Mouse (Mus musculus): ENCODE results near the gene Cdv3.

Gene Cdv3

DNA sequence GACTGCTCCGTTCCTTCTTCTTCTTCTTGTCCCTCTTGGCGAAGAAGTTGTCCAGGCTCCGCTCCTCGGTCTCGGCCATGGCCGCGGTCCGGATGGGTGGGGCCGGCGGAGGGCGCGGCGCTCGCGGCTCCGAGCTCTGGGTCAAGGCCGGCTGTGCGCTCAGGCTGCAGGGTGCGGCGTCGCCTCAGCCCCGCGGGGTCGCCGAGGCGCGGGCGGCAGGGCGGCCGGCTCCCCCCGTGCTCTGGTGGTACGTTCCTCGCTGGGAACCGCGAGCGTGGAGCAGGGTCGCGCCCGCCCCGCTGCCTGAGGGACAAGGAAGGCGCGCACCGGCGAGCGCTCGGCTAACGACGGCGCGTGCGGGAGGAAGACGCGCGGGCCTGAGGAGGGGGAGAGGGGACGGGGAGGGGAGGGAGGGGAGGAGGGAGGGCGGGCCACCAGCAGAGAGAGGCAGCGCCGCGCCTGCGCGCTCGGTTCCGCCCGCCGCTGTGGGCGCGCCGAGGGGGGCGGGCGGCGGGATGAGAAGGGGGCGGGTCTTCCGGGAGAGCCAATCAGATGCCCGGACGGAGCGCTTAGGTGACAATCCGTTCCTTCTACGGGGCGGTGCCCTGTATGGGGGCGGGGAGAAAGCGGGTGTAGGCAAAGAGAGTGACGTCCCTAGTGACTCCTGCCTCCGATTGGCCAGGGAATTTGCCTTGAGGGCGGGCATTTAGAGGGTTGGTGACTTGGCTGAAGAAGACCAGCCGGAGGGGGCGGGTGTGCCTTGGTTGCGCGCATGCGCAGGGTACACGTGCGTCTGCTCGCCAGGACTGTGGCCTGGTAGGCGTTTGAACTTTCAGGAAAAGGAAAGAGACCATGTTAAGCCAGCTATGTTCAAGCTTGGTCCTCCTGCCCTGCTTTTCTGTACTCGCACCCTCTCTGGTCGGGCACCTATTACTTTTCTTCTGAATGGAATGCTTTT, at the start of gene Cdv3:
TSS of gene Cdv3 (minus strand) at position 551 of the 958 bp plus-strand sequence.
- TF ChIP-seq GATA4 (IDR thresholded peaks at IDR 0.05; ENCODE audit: insufficient replicate concordance, low read length) = no peak

GRCm38 (mm10) chr9:103413457-103413856, 47.8 kb upstream of the Cdv3 start:
- TF ChIP-seq GATA4 (IDR thresholded peaks at IDR 0.05; ENCODE audit: insufficient replicate concordance, low read length) = no peak

- TF ChIP-seq GATA4 (IDR thresholded peaks at IDR 0.05; ENCODE audit: insufficient replicate concordance, low read length) = no peak
Observed at GRCm38 (mm10) chr9:103409119-103409518, 43.5 kb upstream of the Cdv3 start.

DNA sequence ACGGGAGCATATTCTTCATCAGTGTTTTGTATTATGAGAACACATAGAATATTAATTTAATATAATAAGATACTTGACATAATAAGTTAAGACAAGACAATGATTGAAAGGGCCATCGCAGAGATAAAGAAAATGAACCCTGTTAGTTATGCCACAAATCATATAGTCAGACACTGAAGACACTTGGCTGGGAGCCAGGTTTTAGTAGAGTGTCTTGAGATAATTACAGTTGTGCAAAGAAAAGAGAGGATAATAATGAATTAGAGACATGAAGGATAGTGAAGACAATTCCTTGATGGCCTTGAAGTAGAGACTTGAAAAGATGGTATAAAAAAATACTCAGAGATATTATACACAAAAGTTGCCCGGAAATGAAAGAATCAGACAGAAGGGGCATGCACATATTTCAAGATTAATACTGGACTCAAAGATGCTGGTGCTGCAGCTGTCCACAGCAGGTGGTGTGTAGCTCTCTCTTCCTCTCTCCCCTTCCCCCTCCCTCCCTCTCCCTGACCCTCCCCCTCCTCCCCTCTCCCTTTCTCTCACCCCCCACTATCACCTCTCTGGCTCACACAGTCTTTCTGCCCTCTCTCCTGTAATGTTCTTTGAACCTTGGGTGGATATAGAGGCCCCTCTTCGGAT, 42.6 kb upstream of the Cdv3 start:
- no peak for TF ChIP-seq GATA4 (IDR thresholded peaks at IDR 0.05; ENCODE audit: insufficient replicate concordance, low read length)

DNA sequence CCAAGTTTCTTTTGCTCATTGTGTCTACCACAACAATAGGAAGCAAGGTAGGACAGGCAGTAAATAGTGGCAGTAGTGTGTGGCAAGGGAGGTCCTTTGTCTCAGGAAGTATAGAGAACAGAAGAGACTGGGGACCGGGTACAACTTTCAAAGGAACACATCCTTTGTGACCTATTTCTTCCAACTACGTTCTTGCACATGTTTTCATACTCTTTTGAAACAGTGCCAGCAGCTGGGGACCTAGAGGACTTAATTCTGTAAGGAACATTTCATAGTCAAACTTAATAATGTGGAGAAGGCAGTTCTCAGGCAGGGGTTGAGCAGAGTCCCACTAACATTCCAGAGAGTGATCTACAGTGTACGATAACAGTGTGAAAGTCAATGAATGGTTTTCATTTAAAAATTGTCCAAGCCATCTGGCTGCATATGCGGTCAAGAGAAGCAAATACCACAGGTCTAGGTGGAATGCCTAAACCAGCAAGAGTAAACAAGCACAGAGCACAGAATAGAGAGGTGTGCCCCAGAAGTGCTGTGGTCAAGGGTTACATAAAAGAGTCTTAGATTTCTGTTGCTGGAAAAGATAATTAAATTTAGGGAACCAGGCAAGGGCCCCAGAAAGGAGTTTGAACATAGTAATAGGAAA, 37.8 kb upstream of the Cdv3 start:
- no peak for TF ChIP-seq GATA4 (IDR thresholded peaks at IDR 0.05; ENCODE audit: insufficient replicate concordance, low read length)

GRCm38 (mm10) chr9:103398509-103399157, 33.0 kb upstream of the Cdv3 start:
- no peak for TF ChIP-seq GATA4 (IDR thresholded peaks at IDR 0.05; ENCODE audit: insufficient replicate concordance, low read length)

DNA sequence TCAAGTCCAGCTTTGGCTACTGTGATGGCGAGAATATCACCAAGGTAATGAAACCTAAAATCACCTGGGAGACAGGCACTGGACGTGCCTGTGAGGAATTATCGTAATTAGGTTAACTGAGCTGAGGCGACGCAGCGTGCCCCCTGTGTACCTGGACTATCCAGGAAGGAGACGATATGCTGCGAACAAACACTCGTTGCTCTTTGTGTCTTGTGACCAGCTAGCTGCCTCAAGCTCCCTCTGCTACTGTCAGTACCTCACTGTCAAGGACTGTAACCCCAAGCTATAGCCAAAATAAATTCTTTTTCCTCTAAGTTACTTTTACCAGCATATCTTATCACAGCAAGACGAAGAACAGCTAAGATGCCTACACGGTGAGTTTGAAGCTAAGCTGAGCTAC, 27.6 kb upstream of the Cdv3 start:
- TF ChIP-seq GATA4 (IDR thresholded peaks at IDR 0.05; ENCODE audit: insufficient replicate concordance, low read length) = no peak

DNA sequence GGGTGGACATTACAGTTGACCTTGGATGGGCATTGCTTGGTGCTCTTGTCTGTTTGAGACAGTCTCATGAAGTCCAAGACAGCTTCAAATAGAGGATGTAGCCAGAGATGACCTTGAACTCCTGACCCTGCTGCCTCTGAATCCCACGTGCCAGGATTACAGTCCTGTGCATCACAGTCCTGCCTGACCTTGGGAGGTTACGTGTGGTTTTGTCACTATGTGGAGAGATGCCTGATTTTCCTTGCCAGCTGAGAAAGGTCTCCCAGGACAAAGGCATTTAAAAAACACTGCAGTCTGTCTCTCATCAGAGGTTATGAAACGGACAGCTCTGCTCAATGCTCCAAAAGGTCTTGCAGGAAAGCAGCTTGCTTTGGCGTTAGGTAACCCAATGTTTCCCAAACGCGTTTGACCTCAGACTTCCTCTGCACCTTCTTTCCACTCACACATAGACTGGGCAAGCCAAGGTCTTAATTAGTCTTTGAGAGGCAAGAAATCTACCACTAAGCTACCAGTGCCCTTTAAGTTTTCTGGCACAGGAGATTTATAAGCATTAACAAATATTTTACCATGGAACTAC, 26.2 kb upstream of the Cdv3 start:
- no peak for TF ChIP-seq GATA4 (IDR thresholded peaks at IDR 0.05; ENCODE audit: insufficient replicate concordance, low read length)

- TF ChIP-seq GATA4 (IDR thresholded peaks at IDR 0.05; ENCODE audit: insufficient replicate concordance, low read length) = no peak
Observed at GRCm38 (mm10) chr9:103389261-103389660, 23.6 kb upstream of the Cdv3 start.

- TF ChIP-seq GATA4 (IDR thresholded peaks at IDR 0.05; ENCODE audit: insufficient replicate concordance, low read length) = no peak
Observed at GRCm38 (mm10) chr9:103387011-103387653, 21.5 kb upstream of the Cdv3 start.

DNA sequence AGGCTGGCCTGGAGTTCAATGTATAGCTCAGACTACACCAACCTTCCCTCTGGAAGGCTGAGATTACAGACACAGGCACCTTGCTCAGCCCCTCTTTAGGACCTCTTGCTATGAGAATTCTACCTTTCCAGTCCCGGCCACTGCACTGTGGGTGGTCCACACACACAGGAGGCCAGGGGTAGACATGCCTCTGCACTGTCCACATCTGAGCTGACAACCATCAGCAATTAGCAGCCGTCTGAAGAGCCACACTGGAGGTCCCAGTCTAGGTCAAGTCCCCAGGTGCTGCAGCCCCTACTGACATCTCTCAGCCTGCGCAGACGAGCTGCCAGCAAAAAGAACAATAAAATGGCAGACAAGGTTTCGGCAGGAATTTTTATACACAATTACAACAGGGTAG, 20.9 kb upstream of the Cdv3 start:
- no peak for TF ChIP-seq GATA4 (IDR thresholded peaks at IDR 0.05; ENCODE audit: insufficient replicate concordance, low read length)

GRCm38 (mm10) chr9:103385600-103385999, 20.0 kb upstream of the Cdv3 start:
- TF ChIP-seq GATA4 (IDR thresholded peaks at IDR 0.05; ENCODE audit: insufficient replicate concordance, low read length) = no peak

DNA sequence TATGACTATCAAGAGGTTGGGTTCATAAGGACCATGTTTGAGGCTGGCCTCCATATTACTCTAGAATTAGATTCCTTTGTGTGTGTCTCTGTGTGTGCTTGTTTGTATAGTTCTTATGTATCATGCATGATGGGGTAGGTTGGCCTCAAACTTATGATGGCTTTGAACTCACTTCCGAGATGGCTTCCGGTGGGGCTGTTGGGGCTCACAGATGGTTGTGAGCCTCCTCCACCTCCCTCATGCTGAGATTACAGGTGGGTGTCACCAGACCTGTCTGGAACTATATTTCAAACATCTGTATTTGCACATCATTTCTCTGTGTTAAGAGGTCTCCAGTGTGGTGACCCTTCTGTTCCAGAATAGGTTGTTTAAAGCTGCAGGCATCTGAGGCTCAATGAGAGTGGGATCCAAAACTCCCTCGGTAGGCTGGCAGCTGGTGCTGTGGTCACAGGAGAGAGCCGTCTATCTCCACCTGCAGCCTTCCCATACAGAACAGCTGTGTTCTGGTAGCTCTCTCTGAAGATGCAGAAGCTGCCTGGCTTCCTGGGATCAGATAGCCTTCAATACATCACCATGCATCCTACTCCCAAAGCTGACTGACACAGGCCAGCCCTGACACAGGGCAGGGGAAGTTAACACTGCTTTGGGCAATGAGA, 18.6 kb upstream of the Cdv3 start:
- TF ChIP-seq GATA4 (IDR thresholded peaks at IDR 0.05; ENCODE audit: insufficient replicate concordance, low read length) = no peak

DNA sequence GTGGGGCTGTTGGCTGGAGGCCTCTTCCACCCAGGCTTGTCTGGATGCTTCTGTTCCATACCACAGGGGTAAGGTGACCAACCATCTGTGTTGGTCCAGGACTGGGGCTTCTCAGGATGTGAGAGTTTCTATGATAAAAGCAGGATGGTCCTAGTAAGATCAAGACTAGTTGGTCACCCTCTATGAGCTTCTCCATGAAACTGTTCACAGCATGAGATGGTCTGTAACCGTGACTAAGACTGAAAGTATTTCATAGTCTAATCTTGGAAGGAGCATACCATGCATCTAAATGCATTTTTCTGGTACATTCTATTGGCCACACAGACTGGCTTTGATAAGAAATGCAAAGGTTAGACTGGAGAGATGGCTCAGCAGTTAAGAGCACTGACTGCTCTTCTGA, 17.9 kb upstream of the Cdv3 start:
- no peak for TF ChIP-seq GATA4 (IDR thresholded peaks at IDR 0.05; ENCODE audit: insufficient replicate concordance, low read length)

Measured in liver, adult (tissue).